Comparison of ENCODE assay signal across 8 mouse cellular contexts in the genomic region with DNA sequence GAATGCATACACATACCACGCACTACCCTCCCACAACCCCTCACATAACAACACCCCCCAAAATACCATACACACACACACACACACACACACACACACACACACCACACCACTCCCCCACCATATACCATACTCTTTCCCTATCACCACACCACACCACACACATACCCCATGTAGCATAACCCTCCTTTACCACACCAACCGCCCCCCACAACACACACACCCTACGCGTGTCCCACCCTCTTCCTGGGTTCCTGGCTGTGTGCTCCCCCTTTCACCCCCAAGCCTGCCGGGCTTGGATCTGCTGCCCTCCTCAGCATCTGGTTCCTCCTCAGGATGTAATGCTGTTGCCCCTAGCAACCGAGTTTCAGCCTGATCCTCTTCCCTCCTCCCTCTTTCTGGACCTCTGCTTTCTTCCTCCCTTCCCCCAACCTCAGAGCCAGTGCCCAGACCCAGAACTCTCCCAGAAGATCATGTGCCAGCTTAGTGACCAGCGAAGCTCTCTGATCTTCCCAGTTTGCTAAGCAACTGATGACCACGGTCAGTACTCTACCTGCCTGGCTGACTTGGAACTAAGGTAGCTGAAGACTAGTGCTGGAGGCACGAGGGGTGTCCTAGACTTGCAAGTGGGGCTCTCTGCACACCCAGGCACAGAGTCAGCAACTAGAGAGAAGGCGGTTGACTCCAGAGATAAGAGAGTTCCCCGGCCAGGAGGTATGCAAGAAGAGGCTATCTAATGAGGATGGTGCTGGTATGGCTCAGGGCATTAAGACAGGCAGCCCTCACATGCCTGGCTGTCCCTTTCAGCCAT.
A peak's percentile ranks its signal among the peaks of the same experiment; 100 is the strongest.
DNase-seq lines count a peak whose midpoint lies in the region; ATAC-seq lines count a peak whose summit lies in the region.

No protein-coding gene starts in this region.

- H3K27ac ChIP-seq in heart, embryonic 11.5 days (ENCODE audit: low read depth, low read length), result peak overlapping the region; percentile 29; the same call in 1 of the 2 replicates
- H3K27ac ChIP-seq in forebrain, embryonic 12.5 days, result no peak overlapping the region
- peak overlapping the region; percentile 93 for H3K27ac ChIP-seq in macrophage

- no peaks in the 10 kb centered on the region for H3K36me3 ChIP-seq in heart, embryonic 11.5 days (ENCODE audit: control insufficient read depth, insufficient read depth, low read length)
- H3K36me3 ChIP-seq in forebrain, embryonic 12.5 days (replicated peaks), result no peaks in the 10 kb centered on the region
- H3K36me3 ChIP-seq in macrophage (ENCODE audit: inconsistent target), result no peaks in the 10 kb centered on the region

- 54% methylated on average over 11 of the region's 11 CpGs for WGBS in heart, embryonic 11.5 days (ENCODE audit: insufficient replicate concordance)
- 60% methylated on average over 11 of the region's 11 CpGs for WGBS in forebrain, embryonic 12.5 days
- WGBS in macrophage (ENCODE audit: missing documents), result 78% methylated on average over 11 of the region's 11 CpGs

- H3K79me2 ChIP-seq in macrophage (ENCODE audit: inconsistent target), result no peaks in the 10 kb centered on the region

- ATAC-seq in heart, embryonic 11.5 days (replicated peaks; ENCODE audit: insufficient number of reproducible peaks, low FRiP score, low TSS enrichment), result no peak
- peak; percentile 27; the same call in 1 of the 2 replicates for ATAC-seq in forebrain, embryonic 12.5 days (ENCODE audit: low FRiP score)
- no peak for ATAC-seq in megakaryocyte, adult 5-6 weeks (ENCODE audit: poor library complexity, severe bottlenecking)

- H3K9me3 ChIP-seq in heart, embryonic 11.5 days (replicated peaks; ENCODE audit: control insufficient read depth, low read length), result no peaks in the 10 kb centered on the region
- H3K9me3 ChIP-seq in forebrain, embryonic 12.5 days, result no peaks in the 10 kb centered on the region

- H3K27me3 ChIP-seq in heart, embryonic 11.5 days (ENCODE audit: control insufficient read depth, insufficient read depth, low read length), result no peaks in the 10 kb centered on the region
- peaks cover 34% of the 10 kb centered on the region for H3K27me3 ChIP-seq in forebrain, embryonic 12.5 days

- no peak overlapping the region for H3K4me2 ChIP-seq in heart, embryonic 11.5 days
- no peak overlapping the region for H3K4me2 ChIP-seq in forebrain, embryonic 12.5 days

- H3K4me3 ChIP-seq in heart, embryonic 11.5 days (ENCODE audit: low read depth, low read length), result no peak overlapping the region
- no peak overlapping the region for H3K4me3 ChIP-seq in forebrain, embryonic 12.5 days (replicated peaks)
- H3K4me3 ChIP-seq in macrophage (ENCODE audit: inconsistent target), result no peak overlapping the region

- H3K9ac ChIP-seq in heart, embryonic 11.5 days (ENCODE audit: low read depth, low read length), result 0 out of 2 replicates have a peak overlapping the region, but pooled peaks have one; percentile 34
- H3K9ac ChIP-seq in forebrain, embryonic 12.5 days, result no peak overlapping the region

- DNase-seq in heart, adult 8-10 months (ENCODE audit: low spot score), result no peak
- DNase-seq in MN1 (ENCODE audit: low spot score), result peak; percentile 70
- no peak for DNase-seq in lung, postnatal 25 days (ENCODE audit: low spot score)
- no peak for DNase-seq in kidney, postnatal 10 days

- peaks cover 10% of the 10 kb centered on the region for H3K4me1 ChIP-seq in heart, embryonic 11.5 days (ENCODE audit: control insufficient read depth, insufficient read depth, low read length)
- peaks cover 30% of the 10 kb centered on the region for H3K4me1 ChIP-seq in forebrain, embryonic 12.5 days
